Mouse (Mus musculus): ENCODE measurements around the gene Faim.

Gene Faim

GRCm38 (mm10) chr9:98976081-98976480, 10.1 kb upstream of the Faim start:
- no peak for DNase-seq

DNA sequence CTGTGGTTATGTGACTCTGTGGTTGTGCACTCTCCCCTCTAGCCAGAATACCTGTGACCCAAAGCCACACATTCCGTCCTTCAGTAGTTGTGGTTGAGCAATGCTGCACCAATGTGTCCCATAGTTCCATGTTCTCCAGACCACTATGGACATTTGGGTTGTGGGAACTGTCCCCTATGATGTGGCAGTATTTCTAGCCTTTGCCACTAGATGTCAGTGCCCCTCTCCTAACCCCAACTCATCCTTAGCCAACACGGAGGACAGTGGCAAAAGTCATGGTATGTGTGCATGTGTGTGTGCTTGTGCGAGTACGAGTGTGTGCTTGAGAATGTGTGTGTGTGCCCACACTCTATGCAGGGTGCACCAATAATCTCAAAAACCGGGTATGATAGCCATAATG, 9.7 kb upstream of the Faim start:
- no peak for DNase-seq

DNA sequence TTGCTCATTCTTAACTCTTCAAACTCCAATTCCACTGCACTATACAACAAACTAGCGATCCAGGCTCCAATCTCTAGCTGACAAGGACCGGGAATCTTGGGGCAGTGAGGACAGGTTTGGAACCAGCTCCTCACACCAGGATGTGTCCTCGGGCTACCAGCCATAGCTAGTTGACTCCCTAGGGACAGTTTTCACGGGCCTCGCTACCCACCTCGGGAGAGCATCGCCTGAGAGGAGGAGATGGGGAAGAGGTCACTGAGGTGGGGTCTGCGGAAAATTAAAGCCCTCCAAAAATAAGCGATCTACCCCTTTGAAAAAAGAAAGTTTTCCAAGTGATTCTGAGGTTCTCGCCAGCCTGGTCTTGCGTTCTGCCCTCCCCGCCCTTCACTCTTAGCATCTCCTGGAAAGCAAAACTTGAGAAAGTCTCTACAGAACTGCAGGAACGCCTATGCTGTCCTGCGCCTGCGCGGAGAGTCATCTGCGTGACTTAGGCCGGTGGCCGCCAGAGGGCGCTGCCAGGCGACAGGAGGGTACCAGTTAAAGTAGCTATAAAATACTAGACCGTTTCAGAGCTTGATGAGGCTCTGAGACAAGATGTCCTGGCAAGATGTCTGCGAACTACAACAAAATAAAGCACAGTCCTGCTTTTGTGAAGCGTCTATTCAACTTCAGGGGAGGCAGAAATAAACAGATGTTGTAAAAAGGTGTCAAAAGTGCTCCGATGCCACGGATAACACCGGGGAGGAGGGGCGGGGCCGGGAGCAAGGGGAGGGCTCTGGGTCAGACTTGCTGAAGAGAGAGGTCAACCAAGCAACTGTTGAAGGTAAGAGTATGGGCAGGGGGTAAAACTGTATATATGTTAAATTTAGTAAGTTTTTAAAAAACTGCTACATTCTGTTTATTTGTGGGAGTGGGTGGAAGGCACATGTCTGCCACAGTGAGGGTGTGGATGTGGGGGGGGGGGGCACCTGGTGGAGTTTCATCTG, 6.4 kb upstream of the Faim start:
- peak; percentile 83 for DNase-seq

DNA sequence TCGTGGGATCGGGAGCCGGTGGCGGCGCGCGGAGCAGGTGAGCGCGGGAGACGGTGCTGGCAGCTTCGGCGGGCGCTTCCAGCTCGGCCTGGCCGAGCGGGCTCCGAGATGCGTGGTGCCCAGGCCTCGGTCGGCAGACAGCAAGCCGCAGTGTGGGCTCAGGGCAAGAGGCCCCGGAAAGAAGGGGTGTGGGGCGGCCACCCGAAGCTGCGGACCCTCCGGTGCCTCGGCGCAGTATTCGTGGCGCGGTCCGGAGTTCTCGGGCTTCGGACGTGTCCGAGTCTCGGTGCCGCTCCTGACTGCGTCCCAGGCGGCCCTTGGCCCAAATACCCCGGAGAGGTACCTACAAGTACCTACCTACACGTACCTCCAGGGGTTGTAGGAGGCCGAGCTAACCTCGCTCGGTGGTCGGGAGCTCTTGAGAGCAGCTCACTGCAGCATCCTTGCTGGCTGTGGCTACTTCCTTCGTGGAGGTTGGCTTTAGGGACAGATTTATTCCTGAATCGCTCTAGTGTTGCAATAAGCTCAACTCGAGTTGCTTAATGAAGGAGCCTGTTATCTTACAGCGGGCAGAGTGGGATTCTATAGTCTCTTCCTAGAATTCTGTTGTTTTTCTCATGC, 413 bp downstream of the Faim start:
- DNase-seq = no peak

GRCm38 (mm10) chr9:98987131-98987530, 958 bp downstream of the Faim start:
- DNase-seq = no peak

DNA sequence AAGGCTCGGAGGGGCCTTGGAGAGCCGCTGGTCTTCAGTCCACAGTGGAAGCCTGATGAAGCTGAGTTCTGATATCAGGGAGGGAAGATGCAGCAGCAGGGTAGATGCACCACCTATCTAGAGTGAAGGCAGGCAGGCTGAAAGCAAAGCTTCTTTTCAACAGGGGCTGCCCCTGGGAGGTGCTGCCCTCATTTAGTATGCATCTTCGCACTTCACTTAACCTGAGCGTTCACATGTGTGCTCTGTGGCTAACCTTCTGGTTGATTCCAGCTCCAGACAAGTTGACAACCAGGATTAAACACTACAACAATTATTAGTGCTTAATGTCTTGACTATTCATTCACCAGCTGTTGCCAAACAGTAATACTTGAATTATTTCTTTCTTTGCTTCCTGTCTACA, 7.9 kb downstream of the Faim start:
- DNase-seq = no peak

DNA sequence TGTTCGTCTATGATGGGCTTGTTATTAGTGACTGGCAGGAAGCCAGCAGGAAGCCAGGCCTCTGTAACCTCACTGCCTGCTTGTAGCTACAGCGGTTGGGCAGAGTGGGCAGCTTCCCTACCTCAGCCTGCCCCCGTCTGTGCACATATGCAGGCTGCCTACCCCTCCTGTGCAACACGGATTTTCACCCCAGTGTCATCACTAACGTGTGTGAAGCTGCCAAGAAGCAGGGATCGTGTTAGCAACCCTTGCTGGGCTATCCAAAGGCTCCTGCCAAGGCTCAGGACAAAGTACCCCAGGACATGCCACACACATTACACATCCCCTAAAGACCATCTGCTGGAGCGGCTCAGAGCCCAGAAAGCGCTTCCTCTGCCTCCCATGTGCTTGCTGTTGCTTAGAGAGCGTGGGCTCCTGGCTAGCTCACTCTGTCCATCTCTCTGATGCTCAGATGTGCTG, 13.7 kb downstream of the Faim start:
- peak; percentile 29 for DNase-seq

DNA sequence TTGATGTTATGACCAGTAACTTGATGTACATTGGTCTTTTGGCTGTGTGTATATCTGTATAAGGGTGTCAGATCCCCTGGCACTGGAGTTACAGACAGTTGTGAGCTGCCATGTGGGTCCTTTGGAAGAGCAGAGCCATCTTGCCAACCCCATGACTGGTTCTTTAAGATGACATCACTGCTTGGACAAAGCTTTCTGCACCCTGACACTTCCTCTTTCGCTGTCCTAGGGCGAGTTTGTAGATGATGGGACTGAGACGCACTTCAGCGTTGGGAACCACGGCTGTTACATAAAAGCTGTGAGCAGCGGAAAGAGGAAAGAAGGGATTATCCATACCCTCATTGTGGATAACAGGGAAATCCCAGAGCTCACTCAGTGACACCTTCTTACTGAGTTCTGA, 15.2 kb downstream of the Faim start:
- DNase-seq = no peak

DNA sequence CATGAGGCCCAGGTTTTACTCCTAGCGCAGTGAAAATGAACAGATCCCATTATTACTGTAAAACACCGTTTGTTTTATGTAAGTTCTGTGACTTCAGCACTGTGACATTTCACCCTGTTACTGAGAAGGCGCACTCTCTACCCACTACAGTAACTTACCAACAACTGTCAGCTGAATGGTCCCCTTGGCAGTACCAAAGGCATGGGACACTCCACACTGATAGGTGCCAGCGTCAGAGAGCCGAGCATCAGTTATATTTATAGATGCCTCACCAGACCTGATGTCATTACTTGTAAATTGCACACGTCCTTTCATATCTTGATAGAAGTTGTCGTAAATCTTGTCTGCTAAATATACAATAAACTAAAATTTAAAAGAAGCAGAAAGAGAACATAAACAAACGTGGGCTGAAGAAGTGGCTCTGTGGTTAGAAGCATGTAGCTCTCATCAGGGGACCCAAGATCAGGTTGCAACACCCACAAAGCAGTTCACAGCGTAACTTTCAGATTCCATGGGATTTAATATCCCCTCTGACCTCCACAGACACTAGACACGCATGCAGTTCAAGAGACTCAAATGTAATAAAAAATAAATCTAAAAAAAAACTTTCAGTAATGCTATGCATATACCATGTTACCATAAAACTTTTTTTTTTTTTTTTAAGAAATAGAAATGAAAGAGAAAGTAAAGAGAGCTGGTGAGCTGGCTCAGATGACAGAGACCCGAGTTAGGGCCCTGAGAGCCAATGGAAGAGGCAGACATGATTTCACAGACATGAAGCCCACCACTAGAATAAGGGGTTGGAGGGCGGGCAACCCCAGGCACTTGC, 23.1 kb downstream of the Faim start:
- DNase-seq = no peak

- DNase-seq = no peak
These were observed 23.7 kb downstream of the Faim start for GRCm38 (mm10) chr9:99009898-99010199.

GRCm38 (mm10) chr9:99016301-99016700, 30.1 kb downstream of the Faim start:
- no peak for DNase-seq

GRCm38 (mm10) chr9:99016759-99017158, 30.6 kb downstream of the Faim start:
- DNase-seq = no peak

DNA sequence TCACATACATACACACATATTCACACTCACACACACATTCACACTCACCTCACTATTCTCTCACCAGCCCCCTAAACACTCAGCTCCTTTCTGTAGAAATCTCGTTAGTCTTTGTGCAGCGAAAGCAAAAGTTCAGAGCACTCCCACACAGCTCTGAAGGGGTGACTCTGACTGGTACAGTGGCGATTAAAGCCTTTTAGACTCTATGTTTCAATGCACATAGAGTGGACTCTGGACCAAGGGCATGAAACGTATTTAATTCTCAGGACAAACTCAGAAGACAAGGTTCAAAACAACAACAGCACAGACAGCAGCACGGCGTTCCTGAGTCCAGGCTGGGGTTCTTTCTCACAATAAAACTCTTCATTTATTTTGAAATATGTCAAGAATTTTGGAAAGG, 31.5 kb downstream of the Faim start:
- DNase-seq = no peak

DNA sequence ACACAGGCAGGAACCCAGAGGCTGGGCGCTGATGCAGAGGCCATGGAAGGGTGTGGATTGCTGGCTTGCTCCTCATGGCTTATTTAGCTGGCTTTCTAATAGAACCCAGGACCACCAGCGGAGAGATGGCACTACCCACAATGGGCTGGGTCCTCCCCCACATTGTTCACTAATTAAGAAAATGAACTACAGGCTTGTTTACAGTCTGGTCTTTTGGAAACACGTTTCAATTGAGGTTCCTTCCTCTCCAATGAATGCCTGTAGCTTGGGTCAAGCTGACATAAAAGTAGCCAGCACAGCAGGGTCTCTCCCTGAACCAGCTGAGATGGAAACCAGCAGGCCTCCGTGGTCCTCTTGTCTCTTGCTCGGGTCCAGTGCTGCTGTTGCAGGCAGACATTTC, 35.0 kb downstream of the Faim start:
- DNase-seq = no peak

- DNase-seq = no peak
These were observed 35.6 kb downstream of the Faim start for GRCm38 (mm10) chr9:99021751-99022150.

DNA sequence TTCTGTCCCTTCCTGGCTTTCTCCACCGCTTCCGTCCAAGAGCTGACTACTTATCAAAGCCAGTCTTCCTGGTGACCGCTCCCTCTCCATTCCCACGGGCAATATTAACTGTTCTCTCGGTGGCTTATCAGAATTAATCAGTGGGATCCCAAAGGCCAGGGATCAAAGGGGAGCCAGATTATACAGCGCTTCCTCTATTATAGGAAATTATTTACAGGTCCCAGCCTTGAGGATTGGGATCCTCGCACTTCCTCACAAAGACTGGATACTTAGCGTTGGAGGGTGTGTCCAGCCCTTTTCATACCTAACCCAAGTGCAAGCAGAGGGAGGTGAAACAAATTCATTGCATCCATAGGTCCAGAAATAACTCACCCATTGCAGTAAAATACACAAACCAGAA, 45.9 kb downstream of the Faim start:
- DNase-seq = no peak

- DNase-seq = no peak
These were observed 47.9 kb downstream of the Faim start for GRCm38 (mm10) chr9:99034111-99034510.

DNA sequence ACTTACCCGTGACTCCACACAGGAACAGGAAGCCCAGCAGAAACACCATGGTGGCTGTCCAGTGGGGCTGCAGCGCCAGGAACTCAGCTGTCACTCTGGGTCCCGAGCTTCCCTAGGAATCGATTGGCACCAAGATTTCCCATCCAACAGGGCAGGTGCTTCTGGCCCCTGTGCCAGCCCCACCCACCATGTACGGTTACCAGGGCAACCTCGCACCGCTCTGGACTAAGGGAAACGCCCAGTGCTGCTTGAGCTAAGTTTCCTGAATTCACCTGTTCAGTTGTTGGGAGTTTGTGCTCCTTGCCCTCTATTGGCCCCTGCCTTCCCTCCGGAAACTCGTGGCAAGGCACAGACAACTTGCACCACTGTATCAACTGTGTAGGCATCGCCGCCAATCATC, 49.4 kb downstream of the Faim start, which contains the start of gene Gm1123:
TSS of gene Gm1123 (minus strand) at position 141 of the 400 bp plus-strand sequence.
- no peak for DNase-seq

DNA sequence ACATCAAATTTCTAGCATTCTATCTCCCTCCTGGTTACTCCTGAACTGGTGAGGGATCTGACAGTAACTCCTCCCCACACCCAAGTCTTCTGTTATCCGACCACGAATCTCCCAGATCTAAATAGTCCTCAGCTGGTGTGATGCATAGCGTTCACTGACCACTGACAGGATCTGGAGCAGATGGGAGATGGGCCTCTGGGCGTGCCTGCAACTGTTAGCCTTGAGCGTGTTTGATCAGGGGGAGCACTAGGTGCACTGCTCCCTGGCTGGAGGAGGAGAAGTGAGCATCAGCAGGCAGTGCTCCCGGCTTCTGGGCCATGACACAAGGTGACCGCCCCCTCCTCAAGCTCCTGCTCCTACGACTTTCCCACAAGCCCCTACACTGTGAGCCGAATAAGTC, 55.8 kb downstream of the Faim start:
- no peak for DNase-seq

DNA sequence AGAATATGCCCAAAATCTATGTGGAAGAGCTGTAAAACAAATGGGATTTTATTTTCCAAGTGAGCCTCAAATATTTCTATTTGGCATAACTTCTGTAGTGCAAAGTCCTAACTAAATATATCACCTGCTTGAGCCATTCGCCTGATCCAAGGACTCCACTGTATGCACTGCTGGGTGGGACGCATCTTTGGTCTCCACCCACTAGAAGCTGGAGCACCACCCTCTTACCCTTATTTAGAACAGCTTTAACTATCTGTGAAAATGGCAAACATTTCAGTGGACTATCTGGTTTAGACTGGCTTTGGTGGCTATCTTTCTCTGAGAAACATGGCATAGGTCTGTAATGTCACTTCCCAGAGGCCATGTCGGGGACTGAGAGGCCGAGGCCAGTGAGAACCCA, 56.5 kb downstream of the Faim start:
- no peak for DNase-seq

DNA sequence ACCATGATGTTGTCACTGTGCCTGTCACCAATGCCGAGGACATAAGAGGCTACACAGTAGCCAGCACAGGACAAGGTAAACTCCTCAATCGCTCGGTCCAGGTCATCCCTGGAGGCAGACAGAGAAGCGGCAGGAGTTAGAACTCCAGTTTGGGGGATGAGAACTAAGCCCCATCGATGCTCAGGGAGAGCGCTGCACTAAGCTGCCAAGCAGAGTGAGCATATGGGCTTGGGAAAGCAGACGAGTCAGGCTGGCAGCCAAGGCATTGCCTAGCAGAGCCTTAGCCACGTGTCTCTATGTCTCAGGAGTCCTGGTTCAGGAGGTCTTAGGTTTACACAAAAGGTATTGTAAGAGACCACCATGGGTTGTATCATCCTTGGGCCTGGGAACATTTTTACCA, 58.6 kb downstream of the Faim start:
- DNase-seq = peak; percentile 29

GRCm38 (mm10) chr9:99048724-99049250, 62.6 kb downstream of the Faim start:
- no peak for DNase-seq

GRCm38 (mm10) chr9:99049760-99050159, 63.6 kb downstream of the Faim start:
- no peak for DNase-seq

Data from right cerebral cortex, postnatal 25 days (tissue).